Mouse (Mus musculus): ENCODE data around the gene Ccnb2. TPM values are rescaled to one million over a fixed set of nuclear protein-coding genes. Genes with fewer than 3 reads are reported as not detected.

The Ccnb2 gene
- total and polyA plus RNA-seq, 2 experiments: 0.17 to 0.37 TPM

GRCm38 (mm10) chr9:70401937-70402539 lies 19.3 kb downstream of the Ccnb2 start:
- DNase-seq (ENCODE audit: extremely low read depth, low read depth, low spot score): no peak
- Histone ChIP-seq H3K9ac (ENCODE audit: low read depth, low read length) (no peak overlapping the region), H3K36me3 (ENCODE audit: control insufficient read depth, insufficient read depth, low read length) (peaks cover 19% of the 10 kb centered on the region), H3K27me3 (ENCODE audit: control insufficient read depth, insufficient read depth, low read length) (no peaks in the 10 kb centered on the region), H3K27ac (replicated peaks; ENCODE audit: insufficient read depth, low read depth, low read length) (no peak overlapping the region), H3K79me2 (ENCODE audit: control insufficient read depth, insufficient read depth, low read length) (no peaks in the 10 kb centered on the region), H3K4me3 (ENCODE audit: insufficient read depth, low read depth, low read length) (no peak overlapping the region), H3K4me1 (ENCODE audit: control insufficient read depth, insufficient read depth, low read length) (no peaks in the 10 kb centered on the region; the same call in 1 of the 2 replicates)
- no peak for TF ChIP-seq CTCF (IDR thresholded peaks at IDR 0.05; ENCODE audit: low read depth, low read length)
- TF ChIP-seq POLR2A (IDR thresholded peaks at IDR 0.05; ENCODE audit: extremely low read depth, insufficient read depth, low read length): no peak
- WGBS: 91% methylated on average over 8 of the region's 8 CpGs

- no peak for DNase-seq (ENCODE audit: extremely low read depth, low read depth, low spot score)
- H3K27ac ChIP-seq (replicated peaks; ENCODE audit: insufficient read depth, low read depth, low read length): no peak overlapping the region
- TF ChIP-seq CTCF (IDR thresholded peaks at IDR 0.05; ENCODE audit: low read depth, low read length): no peak
- no peak for TF ChIP-seq POLR2A (IDR thresholded peaks at IDR 0.05; ENCODE audit: extremely low read depth, insufficient read depth, low read length)
- 74% methylated on average over 2 of the region's 2 CpGs for WGBS
- no peak overlapping the region for H3K9ac ChIP-seq (ENCODE audit: low read depth, low read length)
- no peaks in the 10 kb centered on the region for H3K79me2 ChIP-seq (ENCODE audit: control insufficient read depth, insufficient read depth, low read length)
- H3K4me3 ChIP-seq (ENCODE audit: insufficient read depth, low read depth, low read length): no peak overlapping the region
- no peaks in the 10 kb centered on the region for H3K4me1 ChIP-seq (ENCODE audit: control insufficient read depth, insufficient read depth, low read length)
- no peaks in the 10 kb centered on the region for H3K27me3 ChIP-seq (ENCODE audit: control insufficient read depth, insufficient read depth, low read length)
- H3K36me3 ChIP-seq (ENCODE audit: control insufficient read depth, insufficient read depth, low read length): peaks cover 33% of the 10 kb centered on the region
Observed at GRCm38 (mm10) chr9:70396083-70396482, 25.3 kb downstream of the Ccnb2 start.

- no peaks in the 10 kb centered on the region for H3K79me2 ChIP-seq (ENCODE audit: control insufficient read depth, insufficient read depth, low read length)
- H3K4me1 ChIP-seq (ENCODE audit: control insufficient read depth, insufficient read depth, low read length): no peaks in the 10 kb centered on the region
- H3K4me3 ChIP-seq (ENCODE audit: insufficient read depth, low read depth, low read length): no peak overlapping the region
- DNase-seq (ENCODE audit: extremely low read depth, low read depth, low spot score): no peak
- TF ChIP-seq CTCF (IDR thresholded peaks at IDR 0.05; ENCODE audit: low read depth, low read length): peak; percentile 48
- no peak for TF ChIP-seq POLR2A (IDR thresholded peaks at IDR 0.05; ENCODE audit: extremely low read depth, insufficient read depth, low read length)
- peaks cover 36% of the 10 kb centered on the region for H3K36me3 ChIP-seq (ENCODE audit: control insufficient read depth, insufficient read depth, low read length)
- 92% methylated on average over 12 of the region's 12 CpGs for WGBS
- no peak overlapping the region for H3K27ac ChIP-seq (replicated peaks; ENCODE audit: insufficient read depth, low read depth, low read length)
- no peaks in the 10 kb centered on the region for H3K27me3 ChIP-seq (ENCODE audit: control insufficient read depth, insufficient read depth, low read length)
- H3K9ac ChIP-seq (ENCODE audit: low read depth, low read length): no peak overlapping the region
Observed at GRCm38 (mm10) chr9:70395617-70396016, 25.7 kb downstream of the Ccnb2 start.

- no peaks in the 10 kb centered on the region for H3K27me3 ChIP-seq (ENCODE audit: control insufficient read depth, insufficient read depth, low read length)
Observed at GRCm38 (mm10) chr9:70392563-70392907, 28.8 kb downstream of the Ccnb2 start.

GRCm38 (mm10) chr9:70391660-70392562 lies 29.4 kb downstream of the Ccnb2 start:
- no peak for DNase-seq (ENCODE audit: extremely low read depth, low read depth, low spot score)
- peaks cover 36% of the 10 kb centered on the region for H3K36me3 ChIP-seq (ENCODE audit: control insufficient read depth, insufficient read depth, low read length)
- TF ChIP-seq POLR2A (IDR thresholded peaks at IDR 0.05; ENCODE audit: extremely low read depth, insufficient read depth, low read length) (no peak), CTCF (IDR thresholded peaks at IDR 0.05; ENCODE audit: low read depth, low read length) (no peak)
- H3K27ac ChIP-seq (replicated peaks; ENCODE audit: insufficient read depth, low read depth, low read length): no peak overlapping the region
- 73% methylated on average over 12 of the region's 12 CpGs for WGBS
- H3K4me1 ChIP-seq (ENCODE audit: control insufficient read depth, insufficient read depth, low read length): no peaks in the 10 kb centered on the region
- H3K79me2 ChIP-seq (ENCODE audit: control insufficient read depth, insufficient read depth, low read length): no peaks in the 10 kb centered on the region
- no peak overlapping the region for H3K9ac ChIP-seq (ENCODE audit: low read depth, low read length)
- H3K27me3 ChIP-seq (ENCODE audit: control insufficient read depth, insufficient read depth, low read length): no peaks in the 10 kb centered on the region
- no peak overlapping the region for H3K4me3 ChIP-seq (ENCODE audit: insufficient read depth, low read depth, low read length)

More at GRCm38 (mm10) chr9:70392563-70392907, 28.8 kb downstream of the Ccnb2 start:
- H3K4me3 ChIP-seq (ENCODE audit: insufficient read depth, low read depth, low read length): no peak overlapping the region
- 21% methylated on average over 6 of the region's 6 CpGs for WGBS
- H3K9ac ChIP-seq (ENCODE audit: low read depth, low read length): no peak overlapping the region
- H3K27ac ChIP-seq (replicated peaks; ENCODE audit: insufficient read depth, low read depth, low read length): no peak overlapping the region
- no peaks in the 10 kb centered on the region for H3K79me2 ChIP-seq (ENCODE audit: control insufficient read depth, insufficient read depth, low read length)
- H3K36me3 ChIP-seq (ENCODE audit: control insufficient read depth, insufficient read depth, low read length): peaks cover 40% of the 10 kb centered on the region
- H3K4me1 ChIP-seq (ENCODE audit: control insufficient read depth, insufficient read depth, low read length): no peaks in the 10 kb centered on the region
- TF ChIP-seq CTCF (IDR thresholded peaks at IDR 0.05; ENCODE audit: low read depth, low read length) (peak; percentile 42; the same call in 1 of the 2 replicates), POLR2A (IDR thresholded peaks at IDR 0.05; ENCODE audit: extremely low read depth, insufficient read depth, low read length) (no peak)
- DNase-seq (ENCODE audit: extremely low read depth, low read depth, low spot score): peak; percentile 71
